Mouse (Mus musculus): ENCODE data around the gene Phf21b. TPM values are rescaled to one million over a fixed set of nuclear protein-coding genes. Genes with fewer than 3 reads are reported as not detected.

The Phf21b gene
- polyA plus RNA-seq, 1 experiment from 2014 or later: 11.0 TPM

DNA sequence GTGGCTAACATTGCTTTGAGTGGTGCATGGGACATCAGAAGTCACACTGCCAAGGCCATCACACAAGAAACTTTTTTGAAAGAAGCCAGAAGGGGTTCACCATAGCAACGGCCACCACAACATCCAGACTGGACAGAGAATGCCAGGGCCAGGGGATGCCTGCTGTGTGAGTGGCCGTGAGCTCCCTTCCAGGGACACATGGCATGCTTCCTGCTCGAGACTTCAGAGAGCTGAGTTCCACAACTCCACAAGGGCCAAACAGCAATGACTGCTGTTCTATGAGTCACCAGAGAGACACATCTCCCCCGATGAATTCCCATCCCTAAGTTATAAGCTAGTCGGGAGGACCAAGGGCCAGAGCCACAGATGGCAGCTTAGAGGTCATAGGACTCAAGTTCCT is 44.7 kb downstream of the Phf21b start:
- Histone ChIP-seq H3K4me2 (replicated peaks) (no peak overlapping the region), H3K4me1 (peaks cover 50% of the 10 kb centered on the region), H3K4me3 (no peak overlapping the region), H3K27me3 (no peaks in the 10 kb centered on the region), H3K9me3 (no peaks in the 10 kb centered on the region), H3K36me3 (no peaks in the 10 kb centered on the region; the same call in 1 of the 2 replicates), H3K27ac (replicated peaks) (no peak overlapping the region), H3K9ac (replicated peaks) (no peak overlapping the region)
- no peak for ATAC-seq (replicated peaks)
- 79% methylated on average over 5 of the region's 5 CpGs for WGBS

DNA sequence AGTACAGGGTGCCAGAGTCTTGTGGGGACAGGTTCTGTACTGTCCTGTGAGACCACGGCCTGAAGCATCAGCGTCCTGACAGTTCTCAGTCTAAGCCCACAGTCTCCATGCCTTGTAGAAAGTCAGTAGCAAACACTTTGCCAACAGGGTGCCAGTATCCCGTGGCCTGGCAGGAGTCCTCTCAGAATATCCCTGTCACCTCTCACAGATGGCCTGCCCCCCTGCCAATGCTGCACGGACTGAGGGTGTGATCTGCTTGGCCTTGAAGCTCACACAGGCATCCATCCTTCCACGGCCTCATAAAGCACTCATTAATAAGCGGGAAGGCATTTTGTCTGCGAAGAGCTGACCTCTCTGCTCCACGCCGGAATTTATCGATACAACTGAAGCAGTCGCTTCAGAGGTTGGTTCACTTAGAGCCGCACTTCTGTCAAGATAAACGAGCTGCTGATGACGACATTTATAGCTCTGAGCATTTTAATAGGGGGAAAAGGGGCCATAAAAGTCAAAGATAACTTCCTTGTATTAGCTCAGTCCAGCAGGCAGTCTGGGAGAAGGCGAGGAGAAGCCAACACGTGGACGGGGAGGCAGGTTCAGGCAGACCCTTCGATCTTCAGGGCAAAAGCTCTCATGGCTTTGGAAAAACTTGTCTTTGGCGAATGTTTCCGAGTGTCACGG is 46.4 kb downstream of the Phf21b start:
- ATAC-seq (replicated peaks): no peak
- Histone ChIP-seq H3K27ac (replicated peaks) (no peak overlapping the region), H3K4me3 (no peak overlapping the region), H3K9me3 (no peaks in the 10 kb centered on the region), H3K9ac (replicated peaks) (no peak overlapping the region), H3K27me3 (no peaks in the 10 kb centered on the region), H3K4me1 (peaks cover 33% of the 10 kb centered on the region), H3K4me2 (replicated peaks) (no peak overlapping the region), H3K36me3 (peaks cover 10% of the 10 kb centered on the region)
- WGBS: 70% methylated on average over 21 of the region's 21 CpGs

DNA sequence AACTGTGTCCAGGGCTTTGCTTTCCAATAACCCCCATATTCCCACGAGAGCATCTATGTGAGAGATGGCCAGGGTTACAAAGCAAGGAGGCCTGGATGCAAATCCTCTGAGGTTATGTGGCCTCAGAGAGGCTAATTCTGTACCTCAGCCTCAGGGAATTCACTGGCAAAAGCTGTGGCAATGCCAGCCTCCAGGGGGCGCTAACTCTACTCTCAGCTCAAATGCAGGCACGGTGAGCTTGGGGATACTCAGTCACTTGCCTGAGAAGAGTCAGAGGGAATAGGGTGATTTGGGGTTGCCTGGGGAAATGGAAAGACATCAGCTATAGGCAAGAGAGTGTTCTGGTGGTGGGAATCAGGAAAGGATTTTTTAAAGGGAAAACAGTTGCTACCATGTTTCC is 52.2 kb downstream of the Phf21b start:
- 45% methylated on average over 3 of the region's 3 CpGs for WGBS
- no peak for ATAC-seq (replicated peaks)
- peaks cover 30% of the 10 kb centered on the region for H3K36me3 ChIP-seq

DNA sequence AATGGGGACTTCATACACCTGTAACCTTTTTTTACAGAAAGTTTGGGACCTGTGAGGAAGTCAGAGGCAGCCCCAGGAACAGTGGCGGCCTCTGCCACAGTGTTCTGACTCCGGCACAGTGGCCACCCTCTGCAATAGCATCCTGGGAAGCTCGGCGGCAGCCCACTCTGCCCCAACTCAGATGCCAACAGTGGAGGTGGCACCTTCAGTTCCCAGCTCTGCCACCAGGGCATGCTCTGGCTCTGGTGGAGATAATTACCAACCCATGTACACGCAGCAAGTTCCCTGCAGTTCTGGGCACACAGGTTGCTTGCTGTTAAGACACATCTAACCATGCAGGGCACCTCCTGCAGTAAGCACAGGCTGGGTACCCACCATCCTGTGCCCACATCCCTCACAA is 55.7 kb downstream of the Phf21b start:
- Histone ChIP-seq H3K9ac (replicated peaks) (no peak overlapping the region), H3K9me3 (no peaks in the 10 kb centered on the region), H3K4me3 (no peak overlapping the region), H3K27me3 (no peaks in the 10 kb centered on the region), H3K27ac (replicated peaks) (no peak overlapping the region), H3K4me1 (no peaks in the 10 kb centered on the region), H3K4me2 (replicated peaks) (no peak overlapping the region), H3K36me3 (peaks cover 53% of the 10 kb centered on the region)
- 71% methylated on average over 5 of the region's 5 CpGs for WGBS
- no peak; the same call in 1 of the 2 replicates for ATAC-seq (replicated peaks)

More for the DNA sequence above, 52.2 kb downstream of the Phf21b start:
- H3K9me3 ChIP-seq: no peaks in the 10 kb centered on the region
- no peaks in the 10 kb centered on the region for H3K27me3 ChIP-seq
- H3K27ac ChIP-seq (replicated peaks): no peak overlapping the region
- no peak overlapping the region for H3K4me2 ChIP-seq (replicated peaks)
- H3K4me1 ChIP-seq: no peaks in the 10 kb centered on the region
- H3K4me3 ChIP-seq: no peak overlapping the region
- H3K9ac ChIP-seq (replicated peaks): no peak overlapping the region

DNA sequence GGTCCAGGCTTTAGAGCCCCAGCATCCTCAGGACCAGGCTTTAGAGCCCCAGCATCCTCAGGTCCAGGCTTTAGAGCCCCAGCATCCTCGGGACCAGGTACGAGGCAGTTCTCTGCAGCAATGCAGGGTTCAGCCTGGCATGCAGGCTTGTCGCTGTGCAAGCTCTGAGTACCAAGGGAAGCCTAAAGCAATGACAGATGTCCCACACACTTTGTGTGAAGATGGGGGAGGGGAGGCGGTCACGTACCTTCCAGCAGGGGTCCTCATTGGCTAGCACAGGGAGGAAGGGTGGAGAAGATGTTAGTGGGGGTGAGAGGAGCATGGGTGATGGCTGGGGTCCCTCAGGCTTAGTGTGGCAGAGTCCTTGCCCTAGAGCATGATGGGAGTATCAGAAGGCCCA is 62.2 kb downstream of the Phf21b start:
- Histone ChIP-seq H3K27ac (replicated peaks) (no peak overlapping the region), H3K27me3 (no peaks in the 10 kb centered on the region), H3K9me3 (no peaks in the 10 kb centered on the region), H3K4me1 (no peaks in the 10 kb centered on the region), H3K4me2 (replicated peaks) (no peak overlapping the region), H3K4me3 (no peak overlapping the region), H3K9ac (replicated peaks) (no peak overlapping the region), H3K36me3 (peaks cover 70% of the 10 kb centered on the region)
- 73% methylated on average over 5 of the region's 5 CpGs for WGBS
- ATAC-seq (replicated peaks): no peak

DNA sequence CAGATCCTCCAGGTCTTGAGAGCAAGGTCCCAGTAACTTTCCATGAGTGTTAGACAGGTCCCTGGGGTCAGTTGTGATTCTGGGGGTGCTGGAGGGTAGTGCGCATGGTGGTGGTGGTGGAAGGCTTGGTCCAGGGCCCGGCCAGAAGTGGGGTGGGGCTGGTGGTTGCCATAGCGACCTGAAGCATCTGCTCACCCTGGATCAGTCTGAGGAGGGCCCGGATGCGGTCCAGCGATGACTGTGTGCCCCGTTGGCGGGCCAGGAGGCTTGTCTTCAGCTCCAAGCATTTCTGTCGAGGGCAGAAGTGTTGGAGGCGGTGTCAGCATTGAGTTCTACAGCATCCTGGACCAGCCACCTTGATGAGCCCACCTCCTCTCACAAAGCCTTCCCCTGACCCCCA is 68.7 kb downstream of the Phf21b start:
- H3K4me3 ChIP-seq: no peak overlapping the region
- no peak overlapping the region for H3K4me2 ChIP-seq (replicated peaks)
- peaks cover 40% of the 10 kb centered on the region for H3K36me3 ChIP-seq
- no peaks in the 10 kb centered on the region for H3K9me3 ChIP-seq
- H3K27ac ChIP-seq (replicated peaks): no peak overlapping the region
- ATAC-seq (replicated peaks): no peak
- H3K4me1 ChIP-seq: no peaks in the 10 kb centered on the region
- H3K9ac ChIP-seq (replicated peaks): no peak overlapping the region
- no peaks in the 10 kb centered on the region for H3K27me3 ChIP-seq
- WGBS: 82% methylated on average over 10 of the region's 10 CpGs

DNA sequence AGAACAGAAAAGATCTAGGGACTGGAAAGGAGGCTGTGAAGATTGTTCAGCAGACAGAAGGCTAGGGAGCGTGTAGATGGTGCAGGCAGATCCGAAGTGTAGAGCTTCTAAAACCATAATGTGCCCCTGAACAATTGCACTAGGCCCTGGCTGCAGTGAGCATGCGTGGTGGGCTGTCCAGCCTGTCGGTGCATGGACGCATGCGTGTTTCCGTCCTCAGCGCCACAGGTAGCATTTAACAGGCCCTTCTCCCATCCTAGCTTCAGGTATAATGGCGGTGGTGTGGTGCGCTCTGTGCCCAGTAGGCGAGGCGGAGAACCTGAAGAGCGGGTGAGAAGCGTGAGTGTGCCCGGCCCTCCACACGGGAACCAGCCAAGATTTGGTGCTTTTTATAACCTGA is 71.0 kb downstream of the Phf21b start:
- ATAC-seq (replicated peaks): no peak
- 95% methylated on average over 16 of the region's 16 CpGs for WGBS
- Histone ChIP-seq H3K27ac (replicated peaks) (no peak overlapping the region), H3K9me3 (no peaks in the 10 kb centered on the region), H3K4me3 (no peak overlapping the region), H3K9ac (replicated peaks) (no peak overlapping the region), H3K4me1 (no peaks in the 10 kb centered on the region), H3K36me3 (peaks cover 20% of the 10 kb centered on the region), H3K4me2 (replicated peaks) (no peak overlapping the region), H3K27me3 (no peaks in the 10 kb centered on the region)

DNA sequence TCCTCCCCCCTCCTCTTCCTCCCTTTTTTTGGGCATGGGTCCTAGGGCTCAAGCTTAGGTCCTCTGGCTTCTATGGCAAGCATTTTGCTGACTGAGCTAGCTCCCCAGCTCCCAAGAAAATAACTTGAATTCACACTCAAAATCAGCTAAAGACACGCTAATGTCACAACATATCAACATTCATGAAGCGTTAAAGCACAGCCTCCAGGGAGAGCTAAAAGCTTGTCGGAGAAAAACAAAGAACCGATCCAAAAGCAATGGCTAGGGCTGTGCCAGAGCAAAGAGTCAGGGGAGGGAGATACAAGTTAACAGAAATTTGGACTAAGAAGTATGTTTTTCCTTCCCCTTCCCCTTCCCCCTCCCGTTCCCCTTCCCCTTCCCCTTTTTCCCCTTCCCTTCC is 77.3 kb downstream of the Phf21b start:
- H3K4me3 ChIP-seq: no peak overlapping the region
- H3K27me3 ChIP-seq: no peaks in the 10 kb centered on the region
- H3K9me3 ChIP-seq: no peaks in the 10 kb centered on the region
- no peak overlapping the region for H3K9ac ChIP-seq (replicated peaks)
- 14% methylated on average over 5 of the region's 5 CpGs for WGBS
- no peaks in the 10 kb centered on the region for H3K36me3 ChIP-seq
- peaks cover 28% of the 10 kb centered on the region for H3K4me1 ChIP-seq
- no peak overlapping the region; the same call in 1 of the 2 replicates for H3K27ac ChIP-seq (replicated peaks)
- H3K4me2 ChIP-seq (replicated peaks): no peak overlapping the region
- no peak for ATAC-seq (replicated peaks)

DNA sequence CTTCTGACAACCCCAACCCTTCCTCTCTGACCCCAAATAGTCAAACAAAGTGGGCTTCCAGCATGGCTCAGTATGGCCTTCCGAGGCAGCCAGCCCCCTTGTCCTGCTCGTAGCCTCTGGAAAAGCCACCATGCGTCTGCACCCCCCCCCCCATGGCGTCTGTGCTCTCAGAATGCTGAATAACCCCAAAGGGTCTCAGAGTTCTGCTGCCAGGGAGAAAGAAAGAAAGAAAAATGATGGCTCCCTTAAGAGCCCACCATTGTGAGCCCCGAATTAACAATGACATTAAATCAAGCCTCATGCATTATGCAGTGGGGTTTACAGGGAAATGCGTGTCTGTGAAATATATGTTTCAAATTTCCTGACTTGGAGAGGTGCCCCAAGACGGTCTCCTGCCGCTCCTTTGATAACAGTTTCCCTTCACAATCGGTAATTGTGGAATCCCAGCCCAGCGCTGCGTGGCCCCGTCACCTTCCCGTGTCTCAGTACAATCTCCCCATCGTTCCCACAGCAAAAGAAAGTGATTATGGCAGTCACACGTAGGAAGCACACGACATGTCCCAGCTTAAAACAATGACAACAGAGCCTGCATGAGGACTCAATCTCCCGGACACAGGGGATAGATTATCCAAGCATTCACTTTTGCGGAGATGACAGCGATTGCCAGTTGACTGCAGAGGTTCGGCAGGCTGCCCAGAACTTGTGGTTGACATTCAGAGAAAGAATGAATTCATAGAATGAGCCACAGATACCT is 80.3 kb downstream of the Phf21b start:
- H3K4me3 ChIP-seq: peak overlapping the region; percentile 8; the same call in 1 of the 2 replicates

DNA sequence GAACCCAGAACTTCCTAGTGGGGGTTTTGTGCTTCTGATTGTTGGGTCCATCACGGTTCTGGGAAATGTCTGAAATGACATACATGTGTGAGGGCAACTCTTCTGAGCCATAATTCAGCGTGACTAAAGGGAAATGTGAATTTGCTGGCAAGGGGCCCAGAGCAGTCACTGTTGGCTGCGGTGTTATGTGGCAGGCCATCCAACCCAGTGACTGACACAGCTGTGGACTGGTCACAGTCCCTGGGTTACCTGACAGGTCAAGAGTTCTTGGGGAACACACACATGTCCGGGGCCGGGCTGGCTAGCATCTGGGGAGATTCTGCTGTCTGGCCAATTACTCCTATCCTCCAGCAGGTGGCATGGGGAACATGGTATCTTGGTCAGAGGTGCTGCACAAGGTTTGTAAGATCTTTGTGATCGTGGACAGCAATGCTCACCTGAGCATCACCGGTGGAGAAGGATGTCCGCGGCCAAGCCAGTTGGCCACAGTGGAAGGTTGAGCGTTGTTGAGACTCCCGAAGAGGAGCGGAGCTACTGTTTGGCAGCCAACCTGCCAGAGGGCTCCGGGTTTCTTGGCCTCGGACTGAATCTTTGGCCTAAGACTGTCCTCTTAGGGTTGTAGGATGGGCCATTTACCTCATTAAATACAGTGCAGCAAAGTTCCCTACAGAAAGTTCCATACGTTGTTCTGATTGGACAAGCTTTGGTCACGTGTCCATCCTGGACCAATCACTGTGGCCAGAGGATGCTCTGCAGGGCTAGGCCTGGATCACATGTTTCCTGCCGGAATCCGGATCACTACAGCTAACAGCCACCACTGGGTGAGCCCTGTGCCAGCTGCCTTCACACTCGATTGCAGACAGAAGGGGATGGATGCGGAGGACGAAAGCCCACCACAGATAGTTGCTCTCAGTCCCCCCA is 83.4 kb downstream of the Phf21b start:
- no peak overlapping the region for H3K9ac ChIP-seq (replicated peaks)
- peaks cover 17% of the 10 kb centered on the region for H3K4me1 ChIP-seq
- no peaks in the 10 kb centered on the region for H3K36me3 ChIP-seq
- H3K9me3 ChIP-seq: no peaks in the 10 kb centered on the region
- ATAC-seq (replicated peaks): no peak
- no peak overlapping the region for H3K4me2 ChIP-seq (replicated peaks)
- H3K27ac ChIP-seq (replicated peaks): no peak overlapping the region
- WGBS: 79% methylated on average over 21 of the region's 21 CpGs
- no peaks in the 10 kb centered on the region for H3K27me3 ChIP-seq
- no peak overlapping the region for H3K4me3 ChIP-seq

More for the DNA sequence above, 80.3 kb downstream of the Phf21b start:
- peak; percentile 35 for ATAC-seq (replicated peaks)
- Histone ChIP-seq H3K36me3 (no peaks in the 10 kb centered on the region), H3K4me2 (replicated peaks) (peak overlapping the region; percentile 34), H3K9ac (replicated peaks) (peak overlapping the region; percentile 15; the same call in 1 of the 2 replicates), H3K27me3 (no peaks in the 10 kb centered on the region), H3K27ac (replicated peaks) (peak overlapping the region; percentile 71), H3K9me3 (no peaks in the 10 kb centered on the region), H3K4me1 (peaks cover 28% of the 10 kb centered on the region)
- 10% methylated on average over 20 of the region's 20 CpGs for WGBS

DNA sequence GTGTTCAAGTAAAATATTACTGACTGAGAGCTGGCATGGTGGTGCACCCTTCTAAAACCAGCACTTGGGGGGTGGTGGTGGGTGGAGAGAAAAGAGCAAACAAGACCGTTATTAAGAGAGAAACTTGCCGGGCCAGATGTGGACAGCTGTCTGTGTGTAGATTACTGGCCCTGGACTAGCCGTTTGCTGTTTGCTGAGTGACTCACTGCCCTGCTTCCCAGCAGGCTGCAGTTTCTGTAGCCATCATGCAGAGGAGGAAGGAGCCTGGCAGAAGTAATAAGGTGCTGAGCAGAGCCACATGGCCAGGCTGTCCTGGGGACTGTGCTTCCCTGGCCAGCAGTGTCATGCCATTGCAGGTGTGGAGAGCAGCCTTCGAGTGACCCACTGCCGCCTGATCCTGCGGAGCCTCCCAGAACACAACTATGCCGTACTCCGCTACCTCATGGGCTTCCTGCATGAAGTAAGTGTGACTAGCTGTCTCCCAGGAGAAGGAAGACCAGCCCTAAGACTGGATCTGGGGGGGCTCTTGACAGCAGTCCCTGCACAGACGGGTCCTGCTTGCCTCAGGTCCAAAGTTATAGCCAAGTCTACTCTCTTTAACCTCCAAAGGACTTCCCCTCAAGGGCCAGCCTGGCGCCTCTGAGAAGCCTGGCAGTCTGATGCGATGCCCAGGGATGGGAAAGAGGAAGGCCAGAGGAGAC is 86.1 kb downstream of the Phf21b start:
- Histone ChIP-seq H3K9me3 (no peaks in the 10 kb centered on the region), H3K9ac (replicated peaks) (no peak overlapping the region), H3K4me3 (no peak overlapping the region), H3K4me2 (replicated peaks) (no peak overlapping the region), H3K4me1 (peaks cover 4% of the 10 kb centered on the region), H3K27me3 (no peaks in the 10 kb centered on the region), H3K36me3 (no peaks in the 10 kb centered on the region), H3K27ac (replicated peaks) (no peak overlapping the region)
- WGBS: 86% methylated on average over 11 of the region's 11 CpGs
- ATAC-seq (replicated peaks): no peak
